Mouse (Mus musculus): ENCODE measurements around the gene Slc2a4.

The Slc2a4 gene

GRCm38 (mm10) chr11:69904311-69904710 is 43.7 kb downstream of the Slc2a4 start:
- intact Hi-C loops (cut with DNase I): no loop called here

GRCm38 (mm10) chr11:69902972-69903371 is 45.0 kb downstream of the Slc2a4 start:
- intact Hi-C loops (cut with DNase I): no loop called here

GRCm38 (mm10) chr11:69901993-69902392 is 46.0 kb downstream of the Slc2a4 start:
- intact Hi-C loops (cut with DNase I): no loop called here

GRCm38 (mm10) chr11:69901406-69901846 is 46.6 kb downstream of the Slc2a4 start:
- intact Hi-C loops (cut with DNase I): no loop called here

- intact Hi-C loops (cut with DNase I): no loop called here
These were observed 47.2 kb downstream of the Slc2a4 start, which contains the start of the genes 2810408A11Rik and Neurl4 for GRCm38 (mm10) chr11:69900471-69901405. TSS of gene 2810408A11Rik (minus strand) at chr11:69900987. TSS of gene Neurl4 (plus strand) at chr11:69901072.

- intact Hi-C loops (cut with DNase I): no loop called here
These were observed 48.1 kb downstream of the Slc2a4 start for GRCm38 (mm10) chr11:69899870-69900269.

GRCm38 (mm10) chr11:69895291-69895690 is 52.7 kb downstream of the Slc2a4 start, which contains the start of gene Acap1:
TSS of gene Acap1 (minus strand) at chr11:69895539.
- intact Hi-C loops (cut with DNase I): no loop called here

GRCm38 (mm10) chr11:69894671-69895070 is 53.3 kb downstream of the Slc2a4 start:
- intact Hi-C loops (cut with DNase I): no loop called here

Small RNA genes within 50 kb of the gene (microRNA-seq; reads per million reads assigned to microRNA genes)
- gene Gm44349: 0 reads per million in 2 experiments
